Mouse (Mus musculus) left cerebral cortex, adult 2 months (tissue): ENCODE measurements around the gene Krtap9-5. TPM values are rescaled to one million over a fixed set of nuclear protein-coding genes. Genes with fewer than 3 reads are reported as not detected.
A peak's percentile ranks its signal among the peaks of the same experiment; 100 is the strongest.

Experiments
- DNase-seq, 2 experiments: peaks; one replicate each; pipeline ENCODE4 v3.0.0; 2021 to 2022; ENCODE audit warnings: low spot score in 2 of 2, mixed read lengths in 1 of 2; ENCODE audit errors: extremely low spot score in 1 of 2
- H3K27ac ChIP-seq: fragments of 200-600 bp; 2 replicates; pipeline ENCODE4 v1.8.1; 2022
- H3K4me3 ChIP-seq: fragments of 200-600 bp; 2 replicates; pipeline ENCODE4 v1.8.1; 2022
- CTCF ChIP-seq: fragments of 200-600 bp; IDR thresholded peaks from 2 replicates; pipeline ENCODE4 v1.8.1; 2022; ENCODE audit warnings: antibody characterized with exemption, mild to moderate bottlenecking, moderate library complexity
- intact Hi-C: fragments of 180-260 bp; cut with DNase I; formaldehyde crosslinking; loops from one replicate; pipeline ENCODE4 v1.15.1; 2025
- long read RNA-seq, 2 experiments: library from polyadenylated mRNA; stranded (forward); transcript quantifications; one replicate each; pipeline ENCODE4 v2.0.0; 2021; ENCODE audit warnings: borderline mapping rate in 2 of 2
- total RNA-seq, 2 experiments: library from RNA; stranded (reverse); gene quantifications; 2 replicates each; pipeline ENCODE4 v1.2.3; 2021

The Krtap9-5 gene
- not detected for total RNA-seq
- long read RNA-seq, experiment 1 = 0 reads
- long read RNA-seq, experiment 2 = 0 reads

DNA sequence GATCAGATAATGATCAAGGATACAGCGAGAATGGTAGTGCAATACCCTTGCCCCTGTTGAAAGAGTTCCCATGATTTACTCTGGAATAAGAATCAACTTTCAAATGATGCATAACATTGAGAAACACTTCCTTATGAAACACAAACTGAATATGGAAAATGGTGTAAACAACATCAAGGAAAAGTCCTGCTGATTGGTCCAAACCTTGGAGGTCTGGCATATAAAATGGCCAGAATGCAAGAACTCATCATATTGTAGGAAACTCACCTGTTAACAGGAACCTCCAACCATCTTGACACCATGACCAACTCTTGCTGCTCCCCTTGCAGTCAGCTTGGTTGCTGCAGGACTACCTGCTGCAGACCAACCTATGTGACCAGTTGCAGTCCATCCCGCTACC, at the start of gene Krtap9-5:
TSS of gene Krtap9-5 (plus strand) at position 301 of the 400 bp plus-strand sequence.
- H3K27ac ChIP-seq = no peak within 1 kb of the TSS
- intact Hi-C loops = no loop called here
- DNase-seq = no peak
- no peak within 1 kb of the TSS for H3K4me3 ChIP-seq
- TF ChIP-seq CTCF = no peak

DNA sequence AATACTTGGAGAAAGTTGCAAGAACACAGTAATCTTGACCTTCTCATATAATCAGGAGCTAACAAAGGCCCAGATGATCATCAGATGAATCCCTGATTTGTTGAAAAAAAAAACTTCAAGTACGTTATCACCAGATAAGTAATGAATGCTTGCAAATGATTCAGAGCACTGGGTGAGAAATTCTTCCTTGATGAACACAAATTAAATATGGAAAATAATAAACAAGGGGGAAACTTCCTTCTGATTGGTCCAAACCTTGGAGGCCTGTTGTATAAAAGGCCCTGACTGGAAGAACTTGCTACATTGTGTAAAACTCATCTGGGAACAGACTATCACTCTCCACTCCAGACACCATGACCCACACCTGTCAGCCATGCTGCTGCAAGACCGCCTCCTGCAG, 40.7 kb upstream of the Krtap9-5 start, which contains the start of gene Krtap31-1:
TSS of gene Krtap31-1 (plus strand) at position 301 of the 400 bp plus-strand sequence.
- intact Hi-C loops = no loop called here

DNA sequence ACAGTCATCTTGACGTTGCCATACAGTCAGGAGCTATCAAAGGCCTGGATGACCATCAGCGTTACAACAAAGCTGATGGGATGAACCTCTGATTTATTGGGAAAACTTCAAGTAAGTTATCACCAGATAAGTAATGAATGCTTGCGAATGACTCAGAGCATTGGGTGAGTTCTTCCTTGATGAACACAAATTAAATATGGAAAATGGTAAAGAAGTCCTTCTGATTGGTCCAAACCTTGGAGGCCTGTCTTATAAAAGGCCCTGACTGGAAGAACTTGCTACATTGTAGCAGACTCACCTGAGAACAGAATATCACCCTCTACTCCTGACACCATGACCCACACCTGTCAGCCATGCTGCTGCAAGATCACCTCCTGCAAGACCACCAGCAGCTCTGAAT, 33.8 kb upstream of the Krtap9-5 start, which contains the start of gene Gm11565:
TSS of gene Gm11565 (plus strand) at position 301 of the 400 bp plus-strand sequence.
- intact Hi-C loops = no loop called here

More for the DNA sequence above, 40.7 kb upstream of the Krtap9-5 start, which contains the start of gene Krtap31-1:
- no peak for DNase-seq
- H3K27ac ChIP-seq = no peak within 1 kb of the TSS
- H3K4me3 ChIP-seq = no peak within 1 kb of the TSS
- no peak for TF ChIP-seq CTCF

GRCm38 (mm10) chr11:99935991-99936390, 12.3 kb upstream of the Krtap9-5 start, which contains the start of gene Krtap31-2:
TSS of gene Krtap31-2 (plus strand) at chr11:99936291.
- no peak within 1 kb of the TSS for H3K27ac ChIP-seq
- no peak for DNase-seq
- intact Hi-C loops = no loop called here
- no peak for TF ChIP-seq CTCF
- no peak within 1 kb of the TSS for H3K4me3 ChIP-seq

More for the DNA sequence above, 33.8 kb upstream of the Krtap9-5 start, which contains the start of gene Gm11565:
- no peak for TF ChIP-seq CTCF
- H3K4me3 ChIP-seq = no peak within 1 kb of the TSS
- no peak for DNase-seq
- no peak within 1 kb of the TSS for H3K27ac ChIP-seq

- Histone ChIP-seq H3K27ac (no peak overlapping the region), H3K4me3 (no peak overlapping the region)
- TF ChIP-seq CTCF = no peak
- DNase-seq = no peak
- intact Hi-C loops = no loop called here
Observed at GRCm38 (mm10) chr11:99937751-99938264, 10.5 kb upstream of the Krtap9-5 start.

GRCm38 (mm10) chr11:99964213-99964612, 15.9 kb downstream of the Krtap9-5 start:
- DNase-seq = no peak
- no peak; the same call in 1 of the 2 replicates for TF ChIP-seq CTCF
- Histone ChIP-seq H3K4me3 (no peak overlapping the region), H3K27ac (no peak overlapping the region)
- intact Hi-C loops = no loop called here

- H3K4me3 ChIP-seq = no peak overlapping the region
- intact Hi-C loops = no loop called here
- H3K27ac ChIP-seq = no peak overlapping the region
- no peak for TF ChIP-seq CTCF
- DNase-seq = no peak
Observed at GRCm38 (mm10) chr11:99965961-99966360, 17.7 kb downstream of the Krtap9-5 start.

DNA sequence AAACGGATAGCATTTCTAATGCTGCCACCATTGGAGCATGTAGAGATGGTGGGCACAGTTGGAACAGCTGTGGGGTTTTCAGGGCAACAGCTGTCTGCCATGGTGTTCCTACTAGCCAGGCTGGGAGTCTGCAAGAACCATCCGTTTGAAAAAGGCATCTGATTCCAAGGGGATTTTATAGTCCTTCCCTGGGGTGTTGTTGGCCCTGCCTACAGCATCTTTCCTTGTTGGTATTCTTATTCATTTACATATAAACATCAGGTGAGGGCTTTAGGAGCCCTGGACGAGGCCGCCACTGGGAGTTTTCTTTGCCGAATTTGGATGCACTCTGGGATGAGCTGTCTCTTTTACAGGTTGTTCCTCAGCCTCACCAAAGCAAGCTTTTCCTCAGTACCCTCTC, 30.7 kb downstream of the Krtap9-5 start, which contains the start of gene Krtap29-1:
TSS of gene Krtap29-1 (minus strand) at position 101 of the 400 bp plus-strand sequence.
- no peak within 1 kb of the TSS for H3K4me3 ChIP-seq
- H3K27ac ChIP-seq = no peak within 1 kb of the TSS
- intact Hi-C loops = no loop called here
- DNase-seq = no peak
- no peak for TF ChIP-seq CTCF

DNA sequence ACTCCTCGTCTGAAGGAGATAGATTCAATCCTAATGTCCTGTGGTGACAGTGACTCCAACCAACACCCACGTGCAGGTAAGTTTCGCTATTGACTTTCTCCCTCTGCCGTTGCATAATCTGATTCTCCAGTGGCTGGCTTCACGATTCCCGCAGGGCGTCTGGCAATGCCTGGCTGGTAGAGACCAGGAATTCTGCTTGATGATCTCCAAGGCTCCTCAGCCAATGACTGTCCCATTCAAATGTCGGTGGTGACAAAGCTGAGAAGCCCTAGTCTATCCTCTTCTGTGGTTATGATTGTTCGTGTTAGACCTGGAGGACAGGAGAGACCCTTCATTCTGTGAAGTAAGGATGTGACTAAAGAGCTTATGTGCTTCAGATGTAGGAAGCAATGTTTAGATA, 34.5 kb downstream of the Krtap9-5 start:
- no peak for TF ChIP-seq CTCF
- intact Hi-C loops = no loop called here
- H3K27ac ChIP-seq = no peak overlapping the region
- no peak overlapping the region for H3K4me3 ChIP-seq
- DNase-seq = no peak

DNA sequence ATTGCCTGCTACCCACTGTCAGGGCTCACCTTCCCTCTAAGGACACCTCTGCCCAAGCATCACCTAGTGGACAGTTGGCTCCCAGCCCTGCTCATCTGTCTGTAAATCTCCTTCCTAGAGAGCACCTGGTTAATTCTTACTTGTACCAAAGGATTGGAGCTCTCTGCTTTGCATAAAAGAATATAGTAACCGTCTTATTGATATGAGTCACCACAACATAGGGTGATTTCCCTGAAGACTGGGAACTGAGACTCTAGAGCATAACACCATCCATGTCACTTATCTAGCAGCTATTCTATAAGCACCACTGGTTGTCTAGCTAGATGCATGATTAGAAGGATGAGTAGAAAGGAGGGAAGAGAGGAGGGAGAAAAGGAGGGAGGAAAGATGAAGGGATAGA, 35.2 kb downstream of the Krtap9-5 start:
- no peak for TF ChIP-seq CTCF
- no peak for DNase-seq
- no peak overlapping the region for H3K4me3 ChIP-seq
- intact Hi-C loops = no loop called here
- no peak overlapping the region for H3K27ac ChIP-seq

DNA sequence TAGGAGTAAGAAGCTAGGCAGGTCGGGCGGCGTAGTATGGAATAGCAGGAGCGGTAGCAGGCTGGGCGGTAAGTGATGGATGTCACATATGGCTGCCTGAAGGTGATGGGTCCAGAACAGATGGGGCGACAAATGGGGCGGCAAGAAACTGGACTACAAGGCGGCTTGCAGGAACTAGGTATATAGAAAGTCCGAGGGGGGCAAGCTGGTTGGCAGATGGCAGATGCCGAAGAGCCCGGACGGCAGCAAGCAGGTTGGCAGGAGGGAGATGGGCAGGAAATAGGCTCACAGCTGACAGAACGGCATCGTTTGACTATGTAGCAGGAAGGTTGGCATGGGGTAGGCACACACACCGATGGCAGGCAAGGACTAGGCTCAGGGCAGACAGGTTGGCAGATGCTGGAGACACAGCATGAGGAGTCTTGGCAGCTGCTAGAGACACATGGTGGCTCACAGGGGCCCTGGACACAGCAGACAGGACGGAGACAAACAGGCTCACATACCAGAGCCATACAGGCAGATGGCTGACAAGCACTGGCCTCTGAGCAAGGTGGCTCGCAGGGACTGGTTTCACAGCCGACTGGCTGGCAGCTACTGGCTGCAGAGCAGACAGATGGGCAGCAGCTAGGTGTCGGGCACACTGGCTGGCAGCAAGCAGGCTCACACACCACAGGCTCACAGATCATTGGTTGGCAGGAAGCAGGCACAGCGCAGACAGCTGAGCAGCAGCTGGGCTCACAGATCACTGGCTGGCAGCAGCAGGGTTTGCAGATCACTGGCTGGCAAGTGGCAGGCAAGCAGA, 37.2 kb downstream of the Krtap9-5 start:
- no peak for TF ChIP-seq CTCF
- Histone ChIP-seq H3K4me3 (no peak overlapping the region), H3K27ac (no peak overlapping the region)
- peak; percentile 24 to 31 for DNase-seq
- intact Hi-C loops = no loop called here

DNA sequence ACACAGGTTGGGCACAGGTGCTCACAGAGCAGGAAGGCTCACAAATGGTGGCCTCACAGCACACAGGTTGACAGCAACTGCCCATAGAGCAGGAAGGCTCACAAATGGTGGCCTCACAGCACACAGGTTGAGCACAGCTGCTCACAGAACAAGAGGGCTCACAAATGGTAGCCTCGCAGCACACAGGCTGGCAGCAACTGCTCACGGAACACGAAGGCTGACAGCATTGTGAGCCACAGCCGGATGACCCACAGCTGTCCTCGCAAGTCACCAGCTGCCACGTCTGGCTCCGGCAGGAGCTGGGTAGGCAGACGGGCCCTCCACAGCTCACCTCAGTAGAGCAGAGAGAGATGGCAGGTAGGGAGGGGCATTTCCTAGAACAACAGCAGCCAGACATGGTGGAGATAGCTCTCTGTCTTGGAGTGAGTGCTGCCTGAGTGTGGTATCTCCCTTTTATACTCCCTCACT, 37.9 kb downstream of the Krtap9-5 start, which contains the start of gene Krtap16-1:
TSS of gene Krtap16-1 (minus strand) at position 418 of the 468 bp plus-strand sequence.
- no peak within 1 kb of the TSS for H3K27ac ChIP-seq
- DNase-seq = no peak
- no peak for TF ChIP-seq CTCF
- intact Hi-C loops = no loop called here
- no peak within 1 kb of the TSS for H3K4me3 ChIP-seq
